Mouse (Mus musculus): Measurements from ENCODE around the gene Abhd8.

Gene Abhd8

GRCm38 (mm10) chr8:71463188-71464033 lies at the start of gene Abhd8:
TSS of gene Abhd8 (minus strand) at chr8:71463655.
- peak; percentile 98 for DNase-seq (ENCODE audit: low spot score)

DNA sequence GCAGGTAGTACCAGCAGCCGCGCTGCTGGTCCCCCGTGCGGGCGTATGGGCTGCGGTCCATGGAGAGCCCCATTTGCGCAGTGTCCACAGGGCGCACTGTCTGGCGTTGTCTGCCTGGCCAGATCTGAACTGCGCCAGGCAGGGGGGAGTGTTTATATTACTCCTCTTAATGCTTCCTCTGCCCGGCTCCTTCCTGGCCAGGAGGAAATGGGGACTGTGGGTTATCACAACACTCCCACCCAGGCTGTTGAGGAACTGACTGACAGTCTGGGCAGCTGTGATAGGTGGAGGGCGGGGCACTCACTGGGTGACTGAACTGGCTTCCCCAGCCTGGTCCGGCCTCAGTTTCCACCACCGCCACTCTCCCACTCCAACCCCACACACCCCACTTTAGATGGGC lies 48.2 kb upstream of the Abhd8 start, which contains the start of gene Plvap:
Gene Plvap, minus strand, starts transcription at position 109 of the 400 bp plus-strand sequence.
- no peak for DNase-seq (ENCODE audit: low spot score)

- DNase-seq (ENCODE audit: low spot score): no peak
These were observed 45.9 kb upstream of the Abhd8 start for GRCm38 (mm10) chr8:71509316-71509715.

- no peak for DNase-seq (ENCODE audit: low spot score)
These were observed 44.2 kb upstream of the Abhd8 start for GRCm38 (mm10) chr8:71507589-71508104.

DNA sequence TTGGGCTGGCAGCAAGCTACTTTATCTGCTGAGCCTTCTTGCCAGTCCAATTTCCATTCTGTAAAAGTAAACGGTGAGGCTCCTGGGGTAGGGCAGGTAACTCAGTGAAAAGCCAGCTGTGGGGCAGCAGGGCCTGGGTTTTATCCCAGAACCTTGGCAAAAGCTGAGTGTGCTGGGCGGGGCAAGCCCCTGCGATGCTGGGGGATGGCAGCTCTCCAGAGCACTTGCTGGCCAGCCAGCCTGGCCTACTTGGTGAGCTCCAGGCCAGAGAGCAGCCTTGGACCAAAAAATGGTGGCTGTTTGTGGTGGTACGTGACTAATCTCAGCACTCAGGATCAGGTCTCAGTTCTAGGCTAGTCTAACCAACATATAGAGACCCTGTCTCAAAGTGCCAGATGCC lies 42.5 kb upstream of the Abhd8 start:
- DNase-seq (ENCODE audit: low spot score): no peak

DNA sequence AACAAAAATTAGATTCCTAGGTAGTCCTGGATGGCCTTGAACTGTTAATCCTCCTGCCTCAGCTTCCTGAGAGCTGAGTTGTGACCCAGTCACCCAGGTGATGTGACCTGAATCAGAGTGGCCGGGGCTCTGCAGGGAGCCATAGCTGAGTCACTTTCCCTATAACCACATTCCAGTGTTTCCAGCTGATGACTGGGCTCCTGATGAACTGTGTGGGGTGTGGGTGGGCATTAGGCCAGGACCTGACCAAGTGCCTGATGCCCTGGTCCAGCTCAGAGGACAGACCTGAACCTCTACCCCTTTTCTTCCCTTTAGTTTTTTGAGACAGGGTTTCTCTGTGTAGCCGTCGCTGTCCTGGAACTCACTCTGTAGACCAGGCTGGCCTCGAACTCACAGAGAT lies 41.9 kb upstream of the Abhd8 start:
- DNase-seq (ENCODE audit: low spot score): no peak

DNA sequence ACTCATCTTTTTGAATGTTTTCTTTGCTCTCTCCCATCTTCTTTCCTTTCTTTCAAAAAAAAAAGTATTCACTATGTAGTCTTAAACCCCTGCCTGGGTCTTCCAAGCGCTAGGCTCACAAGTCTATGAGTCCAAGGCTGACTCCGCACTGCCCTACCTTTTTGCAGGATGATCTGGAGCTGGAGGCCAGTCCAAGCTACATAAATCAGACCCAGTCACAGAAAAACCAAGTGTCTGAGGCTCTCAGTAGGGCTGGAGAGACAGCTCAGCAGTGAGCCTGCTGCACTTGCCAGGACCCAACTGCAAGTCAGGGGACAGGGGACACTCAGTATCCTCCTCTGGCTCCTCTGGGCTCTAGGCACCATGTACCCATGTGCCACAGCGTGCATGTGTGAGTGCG lies 40.9 kb upstream of the Abhd8 start:
- no peak for DNase-seq (ENCODE audit: low spot score)

- DNase-seq (ENCODE audit: low spot score): no peak
These were observed 35.6 kb upstream of the Abhd8 start for GRCm38 (mm10) chr8:71498816-71499690.

- DNase-seq (ENCODE audit: low spot score): no peak
These were observed 34.5 kb upstream of the Abhd8 start for GRCm38 (mm10) chr8:71497881-71498501.

- no peak for DNase-seq (ENCODE audit: low spot score)
These were observed 33.7 kb upstream of the Abhd8 start for GRCm38 (mm10) chr8:71497077-71497645.

DNA sequence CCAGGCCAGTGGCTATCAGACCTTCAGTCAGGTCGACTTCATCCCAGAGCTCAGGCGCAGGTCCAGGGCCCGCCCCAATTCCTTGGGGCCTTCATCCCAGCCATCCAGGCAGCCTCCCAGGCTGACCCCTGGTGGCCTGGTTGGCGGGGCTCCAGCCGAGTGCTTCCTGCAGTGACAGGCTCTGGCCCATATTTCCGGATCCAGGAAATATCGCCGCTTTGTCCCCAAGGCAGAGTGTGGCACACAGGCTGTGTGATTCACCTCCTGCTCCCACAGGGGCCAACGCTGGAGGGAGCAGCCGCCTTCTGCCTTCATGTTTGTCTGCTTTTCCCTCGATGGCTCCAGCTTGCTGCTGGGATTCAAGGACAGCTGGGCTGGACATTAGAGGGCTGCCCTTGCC lies 33.0 kb upstream of the Abhd8 start:
- no peak for DNase-seq (ENCODE audit: low spot score)

GRCm38 (mm10) chr8:71495811-71496210 lies 32.4 kb upstream of the Abhd8 start:
- DNase-seq (ENCODE audit: low spot score): no peak

- DNase-seq (ENCODE audit: low spot score): peak; percentile 65
These were observed 31.6 kb upstream of the Abhd8 start for GRCm38 (mm10) chr8:71495039-71495438.

DNA sequence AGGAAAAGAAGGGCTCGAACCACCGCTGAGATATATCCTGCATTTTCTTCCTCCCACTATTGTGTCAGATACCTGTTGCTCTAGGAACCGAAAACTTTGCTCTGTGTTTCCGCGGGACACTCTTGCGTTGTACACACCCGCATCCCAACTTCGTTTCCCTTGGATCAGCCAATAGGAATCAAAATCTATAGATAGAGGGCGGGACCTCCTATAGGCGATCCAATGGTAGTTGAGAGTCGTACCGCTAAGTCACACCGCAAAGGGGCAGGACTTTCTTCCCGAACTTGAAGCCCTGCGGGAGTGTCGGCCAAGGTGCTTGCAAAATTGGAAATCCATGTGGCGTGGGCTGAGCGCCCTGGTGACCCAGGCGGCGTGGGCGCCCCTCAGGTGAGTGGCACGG lies 25.0 kb upstream of the Abhd8 start:
- DNase-seq (ENCODE audit: low spot score): peak; percentile 86

DNA sequence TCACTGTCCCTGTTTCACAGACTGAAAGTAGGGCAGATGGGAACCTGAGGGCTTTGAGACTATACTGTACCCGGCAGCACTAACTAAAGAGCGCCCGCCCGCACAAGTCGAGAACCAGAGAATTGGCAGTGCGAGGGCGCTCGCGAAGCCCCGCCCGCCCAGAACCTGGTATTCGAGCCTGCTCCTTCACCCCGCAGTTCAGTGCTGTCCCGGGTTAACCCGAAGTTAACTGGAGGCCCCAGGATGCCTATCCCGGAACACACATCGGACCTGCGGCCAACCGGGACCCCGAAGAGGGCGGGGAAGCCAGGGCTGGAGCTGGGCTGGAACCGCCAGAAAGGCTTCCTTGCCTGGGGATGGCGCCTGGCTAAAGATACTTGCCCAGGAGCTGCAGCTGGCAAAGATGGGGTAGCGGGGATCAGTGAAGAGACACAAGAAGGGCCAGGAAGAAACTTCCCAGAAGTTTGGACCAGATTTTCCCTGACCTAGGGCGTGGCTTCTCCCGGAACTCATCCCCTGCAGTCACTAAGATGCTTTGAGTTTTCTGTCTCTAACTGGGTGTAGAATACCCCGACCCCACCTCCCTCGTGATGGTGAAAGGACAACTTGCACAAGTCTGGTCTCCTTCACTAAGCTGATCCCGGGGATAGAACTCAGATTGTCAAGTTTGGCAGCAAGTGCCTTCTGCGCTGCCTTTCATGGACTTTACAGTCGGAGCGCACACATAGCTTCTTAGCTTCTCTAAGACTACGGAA lies 24.4 kb upstream of the Abhd8 start, which contains the start of gene Gtpbp3:
Gene Gtpbp3, plus strand, starts transcription at position 413 of the 755 bp plus-strand sequence.
- no peak for DNase-seq (ENCODE audit: low spot score)

GRCm38 (mm10) chr8:71486136-71486529 lies 22.7 kb upstream of the Abhd8 start:
- no peak for DNase-seq (ENCODE audit: low spot score)

DNA sequence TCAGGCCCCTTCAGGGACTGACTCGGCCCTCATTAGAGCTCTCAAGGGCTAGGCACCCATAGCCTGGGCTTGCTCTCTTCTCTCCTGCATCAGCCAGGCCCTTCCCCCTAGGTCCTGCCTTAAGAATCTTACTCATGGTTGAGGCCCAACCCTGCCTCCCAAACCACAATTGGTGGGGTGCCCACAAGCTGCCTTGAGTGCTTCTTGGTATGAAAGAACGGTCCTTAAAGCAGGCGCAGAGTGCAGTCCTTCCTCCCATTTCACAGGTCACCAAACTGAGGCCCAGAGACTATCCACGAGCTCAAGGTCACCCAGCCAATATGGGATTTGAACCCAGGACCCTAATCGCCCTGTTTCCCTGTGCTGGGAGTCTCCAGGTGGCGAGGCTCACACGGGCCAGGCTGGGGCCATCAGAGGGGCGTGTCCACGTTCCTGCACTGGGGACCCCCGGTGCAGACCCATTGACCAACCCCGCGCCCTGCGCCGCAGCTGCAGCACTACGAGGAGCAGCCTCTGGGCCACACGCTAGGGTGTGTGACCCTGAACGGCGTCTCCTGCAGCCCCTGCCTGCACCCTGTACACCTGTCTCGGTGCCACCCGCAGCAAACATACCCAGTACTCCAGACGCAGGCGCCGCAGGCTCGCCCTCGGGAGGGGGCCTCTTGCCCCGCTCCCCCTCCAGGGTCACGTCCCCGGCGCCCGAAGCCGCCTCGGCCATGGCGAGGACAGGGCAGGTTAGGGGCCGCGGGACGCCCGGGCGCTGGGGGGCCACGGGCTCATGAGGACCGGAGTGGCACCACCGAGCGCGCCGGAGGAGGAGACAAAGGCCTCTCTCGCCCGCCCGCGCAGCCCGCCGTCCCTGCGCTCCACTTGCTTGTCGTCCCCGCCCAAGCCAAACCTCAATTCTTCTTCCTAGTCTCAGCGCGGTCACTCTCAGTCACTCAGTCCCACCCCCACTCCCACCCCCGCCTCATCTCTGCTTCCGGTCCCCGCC lies 22.0 kb upstream of the Abhd8 start, which contains the start of gene Ano8:
Gene Ano8, minus strand, starts transcription at position 822 of the 994 bp plus-strand sequence.
- no peak for DNase-seq (ENCODE audit: low spot score)

DNA sequence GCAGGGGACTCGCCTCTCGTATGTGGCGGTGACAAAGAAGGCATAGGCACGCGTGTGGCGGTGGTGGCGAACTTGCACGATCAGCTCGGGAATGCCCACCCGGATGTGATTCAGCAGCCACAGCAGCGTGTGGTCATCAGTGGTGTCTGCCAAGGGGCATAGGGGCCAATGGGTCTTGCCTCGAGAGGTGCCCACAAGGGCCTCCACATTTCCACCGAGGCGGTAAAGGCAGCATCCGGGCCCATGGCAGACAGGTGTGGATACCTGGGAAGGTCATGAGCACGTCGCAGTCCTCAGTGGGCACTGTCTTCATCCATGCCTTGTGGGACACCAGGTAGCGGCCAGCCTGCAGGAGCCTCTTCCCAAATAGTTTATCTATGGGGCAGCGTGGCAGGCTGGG lies 21.3 kb upstream of the Abhd8 start:
- no peak for DNase-seq (ENCODE audit: low spot score)

DNA sequence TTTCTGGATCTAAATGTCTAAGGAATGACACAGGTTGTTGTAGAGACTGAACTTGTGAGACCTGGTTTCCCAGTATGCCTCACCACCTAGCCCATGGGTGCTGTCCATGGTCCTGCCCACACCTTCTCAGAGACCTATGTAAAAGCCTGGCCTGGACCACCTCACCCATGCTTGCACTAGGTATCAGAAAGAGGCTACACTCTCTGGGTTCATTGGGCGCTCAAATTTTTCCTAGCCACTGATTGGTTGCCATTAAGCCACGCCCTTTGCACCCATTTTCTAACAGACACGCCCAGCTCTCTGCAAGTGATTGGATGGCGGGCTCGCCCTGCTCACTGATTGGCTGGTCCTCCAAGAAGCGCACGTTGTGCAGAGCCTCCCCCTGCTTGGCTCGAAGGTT lies 20.5 kb upstream of the Abhd8 start:
- no peak for DNase-seq (ENCODE audit: low spot score)

DNA sequence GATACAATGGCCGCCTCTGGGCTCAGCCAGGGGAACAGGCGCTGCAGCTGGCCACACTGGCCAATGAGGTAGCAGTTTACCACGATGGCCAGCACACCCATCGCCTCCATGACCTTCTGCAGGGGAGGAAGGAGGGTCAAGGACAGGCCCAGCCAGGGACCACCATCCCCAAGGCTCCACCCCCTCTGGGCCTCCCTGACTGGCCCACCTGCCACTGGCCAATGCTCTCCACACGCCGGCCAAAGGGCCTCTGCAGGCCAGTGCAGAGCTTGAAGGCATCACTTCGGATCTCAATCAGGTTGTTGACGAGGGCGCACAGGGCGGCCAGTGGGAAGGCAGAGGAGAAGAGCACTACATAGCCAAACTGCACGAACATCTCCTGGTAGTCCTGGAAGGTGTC lies 15.5 kb upstream of the Abhd8 start:
- DNase-seq (ENCODE audit: low spot score): no peak
